Mouse (Mus musculus): ENCODE measurements around the gene Ptov1. TPM values are rescaled to one million over a fixed set of nuclear protein-coding genes. Genes with fewer than 3 reads are reported as not detected.

Ptov1 gene
- polyA plus RNA-seq, 2 experiments from 2014 or later, result 1.1 to 3.9 TPM

Other genes starting within 250 kb of the Ptov1 start
- not detected for gene Myh14, start 198.9 kb downstream of the Ptov1 start, polyA plus RNA-seq (2017; shearing (Covaris generic))
- gene Izumo2, start 161.0 kb downstream of the Ptov1 start, polyA plus RNA-seq (2017; shearing (Covaris generic)), result not detected
- 10 to 100 TPM; 79.6 to 97.6 TPM for gene Vrk3, start 121.4 kb downstream of the Ptov1 start, polyA plus RNA-seq (2017; shearing (Covaris generic))
- under 1 TPM; 0.16 to 0.63 TPM for gene Zfp473, start 118.7 kb downstream of the Ptov1 start, polyA plus RNA-seq (2017; shearing (Covaris generic))
- 10 to 100 TPM; 27.3 to 57.8 TPM for gene Nup62, start 53.7 kb downstream of the Ptov1 start, polyA plus RNA-seq (2017; shearing (Covaris generic))
- gene Il4i1, start 53.4 kb downstream of the Ptov1 start, polyA plus RNA-seq (2017; shearing (Covaris generic)), result 1 to 10 TPM; 1.9 to 3.6 TPM
- gene Atf5, start 53.1 kb downstream of the Ptov1 start, polyA plus RNA-seq (2017; shearing (Covaris generic)), result under 1 TPM; 0.19 to 0.35 TPM
- 1 to 10 TPM; 1.2 to 3.1 TPM for gene Akt1s1, start 20.8 kb downstream of the Ptov1 start, polyA plus RNA-seq (2017; shearing (Covaris generic))
- gene Tbc1d17, start 20.7 kb downstream of the Ptov1 start, polyA plus RNA-seq (2017; shearing (Covaris generic)), result 10 to 100 TPM; 64.8 to 85.3 TPM
- 10 to 100 TPM; 45.0 to 74.3 TPM for gene Pnkp, start 12.6 kb downstream of the Ptov1 start, polyA plus RNA-seq (2017; shearing (Covaris generic))
- gene Med25, start 22.9 kb upstream of the Ptov1 start, polyA plus RNA-seq (2017; shearing (Covaris generic)), result 10 to 100 TPM in 1 of 2 experiments, 1 to 10 TPM in 1; 9.1 to 10.9 TPM
- 10 to 100 TPM in 1 of 2 experiments, 1 to 10 TPM in 1; 9.2 to 17.5 TPM for gene Fuz, start 26.3 kb upstream of the Ptov1 start, polyA plus RNA-seq (2017; shearing (Covaris generic))
- gene Ap2a1, start 59.7 kb upstream of the Ptov1 start, polyA plus RNA-seq (2017; shearing (Covaris generic)), result 1 to 10 TPM; 6.2 to 7.4 TPM
- not detected for gene Tsks, start 73.4 kb upstream of the Ptov1 start, polyA plus RNA-seq (2017; shearing (Covaris generic))
- gene Cpt1c, start 105.1 kb upstream of the Ptov1 start, polyA plus RNA-seq (2017; shearing (Covaris generic)), result under 1 TPM; 0.36 to 0.92 TPM
- 100 to 1,000 TPM in 1 of 2 experiments, 10 to 100 TPM in 1; 39.7 to 114 TPM for gene Prmt1, start 116.8 kb upstream of the Ptov1 start, polyA plus RNA-seq (2017; shearing (Covaris generic))
- 100 to 1,000 TPM; 117 to 147 TPM for gene Irf3, start 127.9 kb upstream of the Ptov1 start, polyA plus RNA-seq (2017; shearing (Covaris generic))
- 10 to 100 TPM; 23.6 to 30.1 TPM for gene Bcl2l12, start 128.9 kb upstream of the Ptov1 start, polyA plus RNA-seq (2017; shearing (Covaris generic))
- gene Scaf1, start 146.6 kb upstream of the Ptov1 start, polyA plus RNA-seq (2017; shearing (Covaris generic)), result 1 to 10 TPM; 7.0 to 9.3 TPM
- 1 to 10 TPM; 2.0 to 3.9 TPM for gene Rras, start 148.2 kb upstream of the Ptov1 start, polyA plus RNA-seq (2017; shearing (Covaris generic))
- gene Prr12, start 183.1 kb upstream of the Ptov1 start, polyA plus RNA-seq (2017; shearing (Covaris generic)), result 10 to 100 TPM; 10.8 to 10.9 TPM
- 100 to 1,000 TPM; 158 to 199 TPM for gene Nosip, start 192.6 kb upstream of the Ptov1 start, polyA plus RNA-seq (2017; shearing (Covaris generic))
- 1 to 10 TPM; 1.7 to 2.8 TPM for gene Prrg2, start 192.9 kb upstream of the Ptov1 start, polyA plus RNA-seq (2017; shearing (Covaris generic))
- 10 to 100 TPM in 1 of 2 experiments, 1 to 10 TPM in 1; 7.6 to 66.3 TPM for gene Rcn3, start 222.4 kb upstream of the Ptov1 start, polyA plus RNA-seq (2017; shearing (Covaris generic))
- 1 to 10 TPM; 2.3 to 3.8 TPM for gene Fcgrt, start 234.1 kb upstream of the Ptov1 start, polyA plus RNA-seq (2017; shearing (Covaris generic))